Mouse (Mus musculus): Measurements from ENCODE around the gene Fam19a5. TPM values are rescaled to one million over a fixed set of nuclear protein-coding genes. Genes with fewer than 3 reads are reported as not detected.

Gene Fam19a5
- total RNA-seq, 2 experiments from 2014 or later = not detected

- ATAC-seq (replicated peaks; ENCODE audit: low FRiP score, poor library complexity, severe bottlenecking) = no peak
Observed at GRCm38 (mm10) chr15:87583921-87584621, 40.0 kb downstream of the Fam19a5 start.

GRCm38 (mm10) chr15:87590975-87591374, 46.9 kb downstream of the Fam19a5 start:
- no peak for ATAC-seq (replicated peaks; ENCODE audit: low FRiP score, poor library complexity, severe bottlenecking)

- no peak for ATAC-seq (replicated peaks; ENCODE audit: low FRiP score, poor library complexity, severe bottlenecking)
Observed at GRCm38 (mm10) chr15:87596731-87597130, 52.6 kb downstream of the Fam19a5 start.

GRCm38 (mm10) chr15:87597149-87597548, 53.0 kb downstream of the Fam19a5 start:
- ATAC-seq (replicated peaks; ENCODE audit: low FRiP score, poor library complexity, severe bottlenecking) = no peak

- ATAC-seq (replicated peaks; ENCODE audit: low FRiP score, poor library complexity, severe bottlenecking) = no peak
Observed at GRCm38 (mm10) chr15:87597766-87598165, 53.7 kb downstream of the Fam19a5 start.

- no peak for ATAC-seq (replicated peaks; ENCODE audit: low FRiP score, poor library complexity, severe bottlenecking)
Observed at GRCm38 (mm10) chr15:87598636-87599035, 54.5 kb downstream of the Fam19a5 start.

- ATAC-seq (replicated peaks; ENCODE audit: low FRiP score, poor library complexity, severe bottlenecking) = no peak
Observed at GRCm38 (mm10) chr15:87603316-87603715, 59.2 kb downstream of the Fam19a5 start.

GRCm38 (mm10) chr15:87605504-87606280, 61.6 kb downstream of the Fam19a5 start:
- ATAC-seq (replicated peaks; ENCODE audit: low FRiP score, poor library complexity, severe bottlenecking) = no peak

- no peak for ATAC-seq (replicated peaks; ENCODE audit: low FRiP score, poor library complexity, severe bottlenecking)
Observed at GRCm38 (mm10) chr15:87606702-87607101, 62.6 kb downstream of the Fam19a5 start.

- no peak for ATAC-seq (replicated peaks; ENCODE audit: low FRiP score, poor library complexity, severe bottlenecking)
Observed at GRCm38 (mm10) chr15:87609236-87609635, 65.1 kb downstream of the Fam19a5 start.

GRCm38 (mm10) chr15:87623966-87624609, 80.0 kb downstream of the Fam19a5 start:
- ATAC-seq (replicated peaks; ENCODE audit: low FRiP score, poor library complexity, severe bottlenecking) = no peak

GRCm38 (mm10) chr15:87624610-87625091, 80.6 kb downstream of the Fam19a5 start:
- ATAC-seq (replicated peaks; ENCODE audit: low FRiP score, poor library complexity, severe bottlenecking) = no peak

GRCm38 (mm10) chr15:87625236-87626023, 81.3 kb downstream of the Fam19a5 start:
- ATAC-seq (replicated peaks; ENCODE audit: low FRiP score, poor library complexity, severe bottlenecking) = no peak

- ATAC-seq (replicated peaks; ENCODE audit: low FRiP score, poor library complexity, severe bottlenecking) = no peak
Observed at GRCm38 (mm10) chr15:87635272-87635671, 91.2 kb downstream of the Fam19a5 start.

- no peak for ATAC-seq (replicated peaks; ENCODE audit: low FRiP score, poor library complexity, severe bottlenecking)
Observed at GRCm38 (mm10) chr15:87636407-87636806, 92.3 kb downstream of the Fam19a5 start.

- no peak for ATAC-seq (replicated peaks; ENCODE audit: low FRiP score, poor library complexity, severe bottlenecking)
Observed at GRCm38 (mm10) chr15:87637234-87637633, 93.1 kb downstream of the Fam19a5 start.

GRCm38 (mm10) chr15:87638270-87638669, 94.2 kb downstream of the Fam19a5 start:
- ATAC-seq (replicated peaks; ENCODE audit: low FRiP score, poor library complexity, severe bottlenecking) = no peak

GRCm38 (mm10) chr15:87646313-87647061, 102.4 kb downstream of the Fam19a5 start:
- ATAC-seq (replicated peaks; ENCODE audit: low FRiP score, poor library complexity, severe bottlenecking) = no peak

GRCm38 (mm10) chr15:87649651-87650050, 105.6 kb downstream of the Fam19a5 start:
- ATAC-seq (replicated peaks; ENCODE audit: low FRiP score, poor library complexity, severe bottlenecking) = no peak
